In genomic region chr14:33920727-33921559, GRCm38 (mm10) we compare ENCODE assay signal across 16 mouse cellular contexts. TPM values are rescaled to one million over a fixed set of nuclear protein-coding genes. Genes with fewer than 3 reads are reported as not detected.
DNase-seq lines count a peak whose midpoint lies in the region; ATAC-seq and TF ChIP-seq lines count a peak whose summit lies in the region.
"Had no signal": no experiment of that assay in that cellular context is flagged by ENCODE, and none has a peak within 500 bp of the region (broad histone marks: within the 10 kb centered on the region; RNA-seq: fewer than 3 reads in every experiment).

No protein-coding gene starts in this region.

- no peak overlapping the region for H3K9ac ChIP-seq in hindbrain, embryonic 12.5 days
- H3K9ac ChIP-seq in hindbrain, postnatal 0 days (replicated peaks; ENCODE audit: low read length) = no peak overlapping the region
- no peak overlapping the region for H3K9ac ChIP-seq in midbrain, embryonic 14.5 days (replicated peaks; ENCODE audit: low read length)
- H3K9ac ChIP-seq in stomach, postnatal 0 days (ENCODE audit: low read length) = no peak overlapping the region

- H3K4me3 ChIP-seq in hindbrain, embryonic 10.5 days = no peak overlapping the region
- H3K4me3 ChIP-seq in hindbrain, embryonic 12.5 days = no peak overlapping the region
- no peak overlapping the region for H3K4me3 ChIP-seq in hindbrain, postnatal 0 days (ENCODE audit: low read length)
- H3K4me3 ChIP-seq in midbrain, embryonic 14.5 days (replicated peaks; ENCODE audit: low read depth, low read length) = no peak overlapping the region
- no peak overlapping the region for H3K4me3 ChIP-seq in stomach, postnatal 0 days (ENCODE audit: low read depth, low read length)

- peak; percentile 36 for DNase-seq in hindbrain, embryonic 10.5 days (ENCODE audit: low spot score)
- DNase-seq in embryo, embryonic 10.5 days (ENCODE audit: low spot score) = peak; percentile 43
- peak; percentile 67 for DNase-seq in hindbrain, postnatal 0 days (ENCODE audit: low spot score)
- peak; percentile 58 for DNase-seq in midbrain, embryonic 14.5 days
- no peak for DNase-seq in lung, postnatal 14 days
- DNase-seq in stomach, postnatal 0 days (ENCODE audit: low spot score) = no peak
- DNase-seq in ovary, postnatal 10 days (ENCODE audit: low spot score) = no peak
- DNase-seq: kidney, postnatal 25 days; liver; lung, postnatal 36 days; thymus, postnatal 14 days had no signal

- no peak for TF ChIP-seq CTCF in hindbrain, postnatal 0 days (IDR thresholded peaks at IDR 0.05; ENCODE audit: low read depth)
- no peak for TF ChIP-seq CTCF in stomach, postnatal 0 days (IDR thresholded peaks at IDR 0.05; ENCODE audit: low read depth)

- WGBS in hindbrain, embryonic 10.5 days = 11% methylated on average over 14 of the region's 14 CpGs
- WGBS in hindbrain, embryonic 12.5 days = 12% methylated on average over 14 of the region's 14 CpGs
- 16% methylated on average over 14 of the region's 14 CpGs for WGBS in hindbrain, postnatal 0 days
- 10% methylated on average over 14 of the region's 14 CpGs for WGBS in midbrain, embryonic 14.5 days
- 68% methylated on average over 14 of the region's 14 CpGs for whole genome bisulfite sequencing in stomach, postnatal 0 days

- peaks cover 82% of the 10 kb centered on the region for H3K27me3 ChIP-seq in hindbrain, embryonic 10.5 days (ENCODE audit: insufficient read depth, poor library complexity, severe bottlenecking)
- peaks cover 61% of the 10 kb centered on the region for H3K27me3 ChIP-seq in hindbrain, embryonic 12.5 days
- H3K27me3 ChIP-seq in hindbrain, postnatal 0 days (ENCODE audit: insufficient read depth, low read length) = peaks cover 16% of the 10 kb centered on the region; the same call in 1 of the 2 replicates
- H3K27me3 ChIP-seq in midbrain, embryonic 14.5 days (ENCODE audit: control insufficient read depth, insufficient read depth, low read length) = peaks cover 35% of the 10 kb centered on the region
- peaks cover 2% of the 10 kb centered on the region; the same call in 1 of the 2 replicates for H3K27me3 ChIP-seq in stomach, postnatal 0 days (ENCODE audit: control insufficient read depth, insufficient read depth, low read length)

- no peaks in the 10 kb centered on the region for H3K36me3 ChIP-seq in hindbrain, embryonic 10.5 days
- H3K36me3 ChIP-seq in hindbrain, embryonic 12.5 days = no peaks in the 10 kb centered on the region
- H3K36me3 ChIP-seq in hindbrain, postnatal 0 days (ENCODE audit: insufficient read depth, low read length) = no peaks in the 10 kb centered on the region
- H3K36me3 ChIP-seq in midbrain, embryonic 14.5 days (ENCODE audit: control insufficient read depth, insufficient read depth, low read length) = no peaks in the 10 kb centered on the region
- no peaks in the 10 kb centered on the region for H3K36me3 ChIP-seq in stomach, postnatal 0 days (ENCODE audit: control insufficient read depth, insufficient read depth, low read length)
- H3K36me3 ChIP-seq: G1E had no signal

- H3K9me3 ChIP-seq in hindbrain, embryonic 10.5 days = no peaks in the 10 kb centered on the region
- no peaks in the 10 kb centered on the region for H3K9me3 ChIP-seq in hindbrain, embryonic 12.5 days (replicated peaks)
- no peaks in the 10 kb centered on the region for H3K9me3 ChIP-seq in hindbrain, postnatal 0 days (ENCODE audit: low read length)
- H3K9me3 ChIP-seq in midbrain, embryonic 14.5 days (ENCODE audit: control insufficient read depth, low read length) = no peaks in the 10 kb centered on the region
- no peaks in the 10 kb centered on the region for H3K9me3 ChIP-seq in stomach, postnatal 0 days (ENCODE audit: control insufficient read depth, low read length)

- H3K4me1 ChIP-seq in hindbrain, embryonic 10.5 days (replicated peaks) = peaks cover 56% of the 10 kb centered on the region
- peaks cover 27% of the 10 kb centered on the region for H3K4me1 ChIP-seq in hindbrain, embryonic 12.5 days
- H3K4me1 ChIP-seq in hindbrain, postnatal 0 days (ENCODE audit: insufficient read depth, low read length) = peaks cover 5% of the 10 kb centered on the region; the same call in 1 of the 2 replicates
- H3K4me1 ChIP-seq in midbrain, embryonic 14.5 days (ENCODE audit: control insufficient read depth, insufficient read depth, low read length) = peaks cover 10% of the 10 kb centered on the region
- H3K4me1 ChIP-seq in stomach, postnatal 0 days (replicated peaks; ENCODE audit: control insufficient read depth, insufficient read depth) = no peaks in the 10 kb centered on the region; the same call in 1 of the 2 replicates

- no peak overlapping the region for H3K4me2 ChIP-seq in hindbrain, embryonic 12.5 days (replicated peaks)
- no peak overlapping the region for H3K4me2 ChIP-seq in hindbrain, postnatal 0 days (ENCODE audit: low read depth, low read length)
- no peak overlapping the region for H3K4me2 ChIP-seq in midbrain, embryonic 14.5 days (ENCODE audit: low read length)
- H3K4me2 ChIP-seq in stomach, postnatal 0 days (replicated peaks; ENCODE audit: low read depth) = no peak overlapping the region
- H3K4me2 ChIP-seq: heart, embryonic 11.5 days had no signal

- ATAC-seq in hindbrain, embryonic 12.5 days (ENCODE audit: low FRiP score) = no peak
- peak; percentile 72 for ATAC-seq in hindbrain, postnatal 0 days
- ATAC-seq in midbrain, embryonic 14.5 days (ENCODE audit: low FRiP score, low TSS enrichment) = no peak
- no peak for ATAC-seq in stomach, postnatal 0 days (ENCODE audit: low FRiP score, low TSS enrichment)

- no peak for TF ChIP-seq EP300 in stomach, postnatal 0 days (optimal IDR thresholded peaks at IDR 0.05)

- no peak overlapping the region for H3K27ac ChIP-seq in hindbrain, embryonic 10.5 days
- no peak overlapping the region for H3K27ac ChIP-seq in hindbrain, embryonic 12.5 days
- peak overlapping the region; percentile 42; the same call in 1 of the 2 replicates for H3K27ac ChIP-seq in hindbrain, postnatal 0 days
- no peak overlapping the region for H3K27ac ChIP-seq in midbrain, embryonic 14.5 days (replicated peaks; ENCODE audit: low read depth, low read length)
- no peak overlapping the region for H3K27ac ChIP-seq in stomach, postnatal 0 days (replicated peaks)

RNA-seq across cellular contexts. Expression of gene Gdf10, which starts 2.4 kb away (rescaled TPM):
- 3.8 and 5.6 TPM in 2 replicates for polyA plus RNA-seq in hindbrain, embryonic 10.5 days (2016; fragmentation: Nextera tagmentation; extraction: Ambion mirVana)
- 17.8 and 23.7 TPM in 2 replicates for polyA plus RNA-seq in hindbrain, embryonic 12.5 days (2016; fragmentation: Nextera tagmentation; extraction: Ambion mirVana)
- total RNA-seq in hindbrain, postnatal 0 days (2014; rRNA removed) = 31.0 and 32.9 TPM in 2 replicates
- polyA plus RNA-seq in hindbrain, postnatal 0 days (2015; fragmentation: Nextera tagmentation; extraction: Ambion mirVana) = 27.3 and 30.3 TPM in 2 replicates
- 4.9 and 5.5 TPM in 2 replicates for polyA plus RNA-seq in midbrain, embryonic 14.5 days (2014; fragmentation: Nextera tagmentation; extraction: Ambion mirVana)
- polyA plus RNA-seq in stomach, postnatal 0 days (2015; fragmentation: Nextera tagmentation; extraction: Ambion mirVana) = 2.0 and 2.2 TPM in 2 replicates
- polyA plus RNA-seq: G1E had no signal

RNA-seq across cellular contexts. Expression of gene Gdf2, which starts 19.9 kb away (rescaled TPM):
- polyA plus RNA-seq in hindbrain, embryonic 10.5 days (2016; fragmentation: Nextera tagmentation; extraction: Ambion mirVana) = not detected in 2 replicates
- polyA plus RNA-seq in hindbrain, embryonic 12.5 days (2016; fragmentation: Nextera tagmentation; extraction: Ambion mirVana) = 0.06 TPM in 1 of 2 replicates, not detected in the other
- total RNA-seq in hindbrain, postnatal 0 days (2014; rRNA removed) = 0.37 and 0.40 TPM in 2 replicates
- polyA plus RNA-seq in hindbrain, postnatal 0 days (2015; fragmentation: Nextera tagmentation; extraction: Ambion mirVana) = 0.06 TPM in 1 of 2 replicates, not detected in the other
- polyA plus RNA-seq in midbrain, embryonic 14.5 days (2014; fragmentation: Nextera tagmentation; extraction: Ambion mirVana) = not detected in 2 replicates
- 0.02 and 0.07 TPM in 2 replicates for polyA plus RNA-seq in stomach, postnatal 0 days (2015; fragmentation: Nextera tagmentation; extraction: Ambion mirVana)
- polyA plus RNA-seq: cortical plate, adult 2 months; G1E had no signal

RNA-seq across cellular contexts. Expression of gene Rbp3, which starts 32.9 kb away (rescaled TPM):
- not detected in 2 replicates for polyA plus RNA-seq in hindbrain, embryonic 10.5 days (2016; fragmentation: Nextera tagmentation; extraction: Ambion mirVana)
- not detected in 2 replicates for polyA plus RNA-seq in hindbrain, embryonic 12.5 days (2016; fragmentation: Nextera tagmentation; extraction: Ambion mirVana)
- 1.2 and 1.4 TPM in 2 replicates for total RNA-seq in hindbrain, postnatal 0 days (2014; rRNA removed)
- 0.58 and 0.71 TPM in 2 replicates for polyA plus RNA-seq in hindbrain, postnatal 0 days (2015; fragmentation: Nextera tagmentation; extraction: Ambion mirVana)
- polyA plus RNA-seq in midbrain, embryonic 14.5 days (2014; fragmentation: Nextera tagmentation; extraction: Ambion mirVana) = not detected in 2 replicates
- 0.01 TPM in 1 of 2 replicates, not detected in the other for polyA plus RNA-seq in stomach, postnatal 0 days (2015; fragmentation: Nextera tagmentation; extraction: Ambion mirVana)
- polyA plus RNA-seq: cortical plate, adult 2 months; G1E; spleen, adult 2 months had no signal

RNA-seq across cellular contexts. Expression of gene Zfp488, which starts 57.6 kb away (rescaled TPM):
- polyA plus RNA-seq in hindbrain, embryonic 10.5 days (2016; fragmentation: Nextera tagmentation; extraction: Ambion mirVana) = 0.16 and 0.45 TPM in 2 replicates
- 0.25 and 0.34 TPM in 2 replicates for polyA plus RNA-seq in hindbrain, embryonic 12.5 days (2016; fragmentation: Nextera tagmentation; extraction: Ambion mirVana)
- 6.5 and 7.7 TPM in 2 replicates for total RNA-seq in hindbrain, postnatal 0 days (2014; rRNA removed)
- polyA plus RNA-seq in hindbrain, postnatal 0 days (2015; fragmentation: Nextera tagmentation; extraction: Ambion mirVana) = 1.9 TPM in 2 replicates
- 1.3 and 1.8 TPM in 2 replicates for polyA plus RNA-seq in midbrain, embryonic 14.5 days (2014; fragmentation: Nextera tagmentation; extraction: Ambion mirVana)
- 0.04 TPM in 1 of 2 replicates, not detected in the other for polyA plus RNA-seq in stomach, postnatal 0 days (2015; fragmentation: Nextera tagmentation; extraction: Ambion mirVana)
- polyA plus RNA-seq: G1E; heart, embryonic 11.5 days; spleen, adult 2 months had no signal

Comparison
In these comparisons a context has a peak if more than half of its experiments do, and no peak if none do; other contexts are left out.
1. DNase-seq: peak in hindbrain, embryonic 10.5 days (single experiment), embryo, embryonic 10.5 days (single experiment), hindbrain, postnatal 0 days (single experiment) and midbrain, embryonic 14.5 days (single experiment); none in lung, postnatal 14 days (single experiment), stomach, postnatal 0 days (single experiment) and ovary, postnatal 10 days (single experiment).